Comparison of ENCODE assay signal across 8 mouse cellular contexts in the genomic region with DNA sequence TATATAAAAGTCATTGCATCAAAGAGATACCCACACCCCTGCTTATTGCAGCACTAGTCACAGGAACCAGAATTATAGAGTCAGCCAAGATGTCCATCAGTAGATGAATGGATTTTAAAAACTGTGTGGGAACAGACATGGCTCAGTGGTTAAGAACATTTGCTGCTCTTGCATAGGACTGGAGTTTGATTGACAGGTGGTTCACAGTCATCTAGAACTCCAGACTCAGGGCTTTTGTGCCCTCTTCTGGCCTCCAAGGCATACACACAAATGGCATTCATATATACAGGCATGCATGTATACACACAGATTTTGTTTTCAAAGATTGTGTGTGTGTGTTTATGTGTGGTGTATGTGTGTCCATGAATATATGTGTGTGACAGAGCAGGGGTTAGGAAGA. TPM values are rescaled to one million over a fixed set of nuclear protein-coding genes. Genes with fewer than 3 reads are reported as not detected.
DNase-seq lines count a peak whose midpoint lies in the region; ATAC-seq and TF ChIP-seq lines count a peak whose summit lies in the region.

No protein-coding gene starts in this region.

- in situ Hi-C loops in CH12.LX (cut with MboI; ENCODE audit: low pct_ligation_motif_present, low pct_unique_long_range_greater_than_20kb, low sequenced_read_pairs), result no loop called here

- peak in 1 of 2 experiments; percentile 70; a peak in 2 of 4 replicates for TF ChIP-seq CTCF in CH12.LX (conservative IDR thresholded peaks at IDR 0.05 in 1 of 2, IDR thresholded peaks at IDR 0.05 in 1 of 2; ENCODE audit: low read depth in 2 of 2, low read length in 2 of 2)

- H3K4me1 ChIP-seq in CH12.LX (ENCODE audit: control insufficient read depth in 1 of 2, insufficient read depth in 2 of 2), result peaks cover 0 to 28% of the 10 kb centered on the region in 2 experiments; a peak in 2 of 4 replicates

- dilution Hi-C loops in CH12.LX (cut with MboI; ENCODE audit: extremely low pct_ligation_motif_present, extremely low pct_unique_long_range_greater_than_20kb, low sequenced_read_pairs), result no loop called here

- H3K4me2 ChIP-seq in CH12.LX (ENCODE audit: insufficient read depth, low read depth, poor library complexity, severe bottlenecking), result no peak overlapping the region

- peak; percentile 75 for TF ChIP-seq RAD21 in CH12.LX (IDR thresholded peaks at IDR 0.05; ENCODE audit: low read depth, low read length)

- peaks cover 0 to 4% of the 10 kb centered on the region in 2 experiments for H3K36me3 ChIP-seq in CH12.LX (replicated peaks in 1 of 2; ENCODE audit: control insufficient read depth in 1 of 2, insufficient read depth in 1 of 2, low read length in 1 of 2)

- no peaks in the 10 kb centered on the region for H3K9me3 ChIP-seq in CH12.LX (replicated peaks; ENCODE audit: low read length)

- no peak for TF ChIP-seq POLR2A in CH12.LX (IDR thresholded peaks at IDR 0.05; ENCODE audit: low read depth, low read length)

- no peak overlapping the region for H3K27ac ChIP-seq in CH12.LX (ENCODE audit: insufficient read depth, low read depth)

- peak; percentile 50 for DNase-seq in kidney, adult 11 months
- DNase-seq in kidney, postnatal 4 days, result no peak
- peak; percentile 44 for DNase-seq in CH12.LX (ENCODE audit: extremely low read depth)
- DNase-seq in lung, postnatal 25 days (ENCODE audit: low spot score), result peak; percentile 42
- no peak for DNase-seq in right cerebral cortex, postnatal 10 days (ENCODE audit: low spot score in 2 of 2)
- no peak for DNase-seq in cerebellum, postnatal 14 days

- no peak for TF ChIP-seq EP300 in CH12.LX (IDR thresholded peaks at IDR 0.05; ENCODE audit: low read length)

- H3K79me2 ChIP-seq in CH12.LX (replicated peaks; ENCODE audit: control insufficient read depth, extremely low read depth, insufficient read depth, poor library complexity, severe bottlenecking), result peaks cover 38% of the 10 kb centered on the region

- H3K27me3 ChIP-seq in CH12.LX (replicated peaks), result no peaks in the 10 kb centered on the region

- H3K4me3 ChIP-seq in CH12.LX (replicated peaks in 1 of 3; ENCODE audit: low read depth in 2 of 3, low read length in 2 of 3, poor library complexity in 1 of 3), result no peak overlapping the region

- ATAC-seq in granulocyte monocyte progenitor cell, adult 5-6 weeks (replicated peaks; ENCODE audit: poor library complexity, severe bottlenecking), result peak; percentile 82
- ATAC-seq in erythroblast, adult 5-6 weeks (replicated peaks; ENCODE audit: low FRiP score, poor library complexity, severe bottlenecking), result no peak

- no peak overlapping the region for H3K9ac ChIP-seq in CH12.LX (ENCODE audit: insufficient read depth, low read depth)

TF ChIP-seq in CH12.LX, 34 proteins besides CTCF, POLR2A, EP300 and RAD21:
- TF ChIP-seq SMC3 (IDR thresholded peaks at IDR 0.05; ENCODE audit: low read depth, low read length), result peak; percentile 48
- no peak for TF ChIP-seq ZKSCAN1 (IDR thresholded peaks at IDR 0.05; ENCODE audit: borderline replicate concordance, low read depth, low read length)
- no peak for TF ChIP-seq MAFK (IDR thresholded peaks at IDR 0.05; ENCODE audit: insufficient replicate concordance, low read length)

RNA-seq across cellular contexts. Expression of gene Mkln1, which starts 14.0 kb away (rescaled TPM):
- total RNA-seq in CH12.LX (2012; rRNA removed) (79.6 and 86.2 TPM in 2 replicates), CH12.LX (2014; rRNA removed) (127 and 142 TPM in 2 replicates)
- 105 and 115 TPM in 2 replicates for polyA plus RNA-seq in CH12.LX (2012; ENCODE audit: insufficient read length, low read depth)
- total RNA-seq in granulocyte monocyte progenitor cell, adult 5-6 weeks (2014; fragmentation: Nextera tagmentation), result 78.8 and 118 TPM in 2 replicates
- total RNA-seq in granulocyte monocyte progenitor cell, adult 5-6 weeks (2017), result 152 and 153 TPM in 2 replicates
- total RNA-seq in erythroblast, adult 5-6 weeks (2015; ENCODE audit: low replicate concordance), result 91.3 and 91.8 TPM in 2 replicates
- 126 and 137 TPM in 2 replicates for total RNA-seq in erythroblast, adult 5-6 weeks (2017; ENCODE audit: low replicate concordance)

Comparison
In these comparisons a context has a peak if more than half of its experiments do, and no peak if none do; other contexts are left out.
1. DNase-seq: peak in kidney, adult 11 months (single experiment), CH12.LX (single experiment) and lung, postnatal 25 days (single experiment); none in kidney, postnatal 4 days (0 of 2), right cerebral cortex, postnatal 10 days (0 of 2) and cerebellum, postnatal 14 days (0 of 2).